Comparison of ENCODE assay signal across 26 mouse cellular contexts in genomic region chr14:120134346-120135008, GRCm38 (mm10).
A peak's percentile ranks its signal among the peaks of the same experiment; 100 is the strongest.
DNase-seq lines count a peak whose midpoint lies in the region; ATAC-seq and TF ChIP-seq lines count a peak whose summit lies in the region.
"Had no signal": no experiment of that assay in that cellular context is flagged by ENCODE, and none has a peak within 500 bp of the region (broad histone marks: within the 10 kb centered on the region; RNA-seq: fewer than 3 reads in every experiment).

No protein-coding gene starts in this region.

- no peak overlapping the region for H3K9ac ChIP-seq in midbrain, embryonic 11.5 days (ENCODE audit: low read length)
- no peak overlapping the region for H3K9ac ChIP-seq in midbrain, embryonic 16.5 days (ENCODE audit: low read depth, low read length)
- H3K9ac ChIP-seq: embryonic facial prominence, embryonic 13.5 days; forebrain, embryonic 13.5 days; heart, embryonic 13.5 days; hindbrain, embryonic 14.5 days had no signal

- TF ChIP-seq CTCF in kidney, adult 2 months (conservative IDR thresholded peaks at IDR 0.05; ENCODE audit: insufficient read depth, insufficient read length, low read depth, low read length): no peak

- DNase-seq in gastrocnemius, postnatal 4 days (ENCODE audit: low spot score in 2 of 2): peak; percentile 6 to 8
- no peak for DNase-seq in gastrocnemius, postnatal 25 days
- peak; percentile 37 for DNase-seq in layer of hippocampus, adult 9-10 months (ENCODE audit: low spot score)
- DNase-seq in layer of hippocampus, adult 11-12 months (ENCODE audit: low spot score): no peak
- DNase-seq in midbrain, embryonic 11.5 days (ENCODE audit: low spot score, missing footprints): peak; percentile 73
- peak; percentile 12 for DNase-seq in limb, embryonic 10.5 days (ENCODE audit: low spot score)
- no peak for DNase-seq in kidney, adult 2 months
- DNase-seq: adrenal gland, adult 2 months; cerebellum, adult 11-12 months; gastrocnemius, adult 2 months; heart, postnatal 36 days; kidney, adult 9 months; kidney, postnatal 14 days; left cerebral cortex, postnatal 4 days; liver; thymus, postnatal 14 days had no signal

- H3K9me3 ChIP-seq in midbrain, embryonic 11.5 days (ENCODE audit: control insufficient read depth, low read length): no peaks in the 10 kb centered on the region
- no peaks in the 10 kb centered on the region for H3K9me3 ChIP-seq in midbrain, embryonic 16.5 days (replicated peaks; ENCODE audit: control insufficient read depth, low read length, poor library complexity, severe bottlenecking)
- H3K9me3 ChIP-seq in limb, embryonic 10.5 days (replicated peaks): no peaks in the 10 kb centered on the region
- H3K9me3 ChIP-seq: embryonic facial prominence, embryonic 13.5 days; forebrain, embryonic 13.5 days; heart, embryonic 13.5 days had no signal

- H3K27me3 ChIP-seq in midbrain, embryonic 11.5 days (ENCODE audit: control insufficient read depth, insufficient read depth, low read length): no peaks in the 10 kb centered on the region; the same call in 1 of the 2 replicates
- no peaks in the 10 kb centered on the region for H3K27me3 ChIP-seq in midbrain, embryonic 16.5 days (ENCODE audit: control insufficient read depth, insufficient read depth, low read depth, low read length)
- no peaks in the 10 kb centered on the region for H3K27me3 ChIP-seq in limb, embryonic 10.5 days (ENCODE audit: low read depth, poor library complexity, severe bottlenecking)
- H3K27me3 ChIP-seq in kidney, adult 2 months (replicated peaks; ENCODE audit: control insufficient read depth, insufficient read depth, low read length): no peaks in the 10 kb centered on the region
- H3K27me3 ChIP-seq: embryonic facial prominence, embryonic 13.5 days; forebrain, embryonic 13.5 days; heart, embryonic 13.5 days had no signal

- peaks cover under 1% of the 10 kb centered on the region; the same call in 1 of the 2 replicates for H3K4me1 ChIP-seq in midbrain, embryonic 11.5 days (ENCODE audit: control insufficient read depth, insufficient read depth, low read length)
- H3K4me1 ChIP-seq in midbrain, embryonic 16.5 days (ENCODE audit: control insufficient read depth, insufficient read depth, low read length): peaks cover 5% of the 10 kb centered on the region; the same call in 1 of the 2 replicates
- peaks cover 13% of the 10 kb centered on the region for H3K4me1 ChIP-seq in limb, embryonic 10.5 days
- no peaks in the 10 kb centered on the region for H3K4me1 ChIP-seq in kidney, adult 2 months (ENCODE audit: control insufficient read depth, insufficient read depth, low read length)
- H3K4me1 ChIP-seq: forebrain, embryonic 13.5 days had no signal

- 84% methylated on average over 6 of the region's 6 CpGs for WGBS in midbrain, embryonic 11.5 days
- WGBS in midbrain, embryonic 16.5 days: 86% methylated on average over 6 of the region's 6 CpGs
- 85% methylated on average over 6 of the region's 6 CpGs for WGBS in limb, embryonic 10.5 days
- WGBS in kidney, adult 2 months: 92% methylated on average over 6 of the region's 6 CpGs

- H3K4me3 ChIP-seq in midbrain, embryonic 11.5 days (ENCODE audit: low read depth, low read length): no peak overlapping the region
- H3K4me3 ChIP-seq in midbrain, embryonic 16.5 days (ENCODE audit: low read depth, low read length): no peak overlapping the region
- H3K4me3 ChIP-seq in limb, embryonic 10.5 days: no peak overlapping the region
- no peak overlapping the region for H3K4me3 ChIP-seq in kidney, adult 2 months (ENCODE audit: insufficient read depth, low read depth, low read length)
- H3K4me3 ChIP-seq: embryonic facial prominence, embryonic 13.5 days; erythroblast, embryonic 14.5 days; forebrain, embryonic 13.5 days; gastrocnemius, adult 2 months; heart, embryonic 13.5 days had no signal

- no peak for TF ChIP-seq POLR2A in kidney, adult 2 months (IDR thresholded peaks at IDR 0.05; ENCODE audit: low read depth, low read length)

- no peak overlapping the region for H3K4me2 ChIP-seq in midbrain, embryonic 11.5 days
- H3K4me2 ChIP-seq in midbrain, embryonic 16.5 days (ENCODE audit: low read length): no peak overlapping the region
- H3K4me2 ChIP-seq: embryonic facial prominence, embryonic 13.5 days; forebrain, embryonic 13.5 days; heart, embryonic 13.5 days; hindbrain, embryonic 14.5 days had no signal

- ATAC-seq in midbrain, embryonic 11.5 days (ENCODE audit: low FRiP score): no peak
- no peak for ATAC-seq in midbrain, embryonic 16.5 days
- ATAC-seq: forebrain, embryonic 13.5 days; inflammation-experienced regulatory T-cells, adult 6 months; lung, postnatal 0 days had no signal

- H3K27ac ChIP-seq in midbrain, embryonic 11.5 days (ENCODE audit: low read depth, low read length): no peak overlapping the region
- no peak overlapping the region for H3K27ac ChIP-seq in midbrain, embryonic 16.5 days (ENCODE audit: low read length)
- no peak overlapping the region for H3K27ac ChIP-seq in limb, embryonic 10.5 days
- H3K27ac ChIP-seq in kidney, adult 2 months (ENCODE audit: insufficient read depth, low read depth, low read length): no peak overlapping the region
- H3K27ac ChIP-seq: embryonic facial prominence, embryonic 13.5 days; forebrain, embryonic 13.5 days; gastrocnemius, adult 2 months; heart, embryonic 13.5 days; hindbrain, embryonic 14.5 days; macrophage; stomach, postnatal 0 days had no signal

- no peaks in the 10 kb centered on the region for H3K36me3 ChIP-seq in midbrain, embryonic 11.5 days (ENCODE audit: control insufficient read depth, insufficient read depth, low read length)
- no peaks in the 10 kb centered on the region for H3K36me3 ChIP-seq in midbrain, embryonic 16.5 days (ENCODE audit: control insufficient read depth, insufficient read depth, low read length)
- no peaks in the 10 kb centered on the region for H3K36me3 ChIP-seq in limb, embryonic 10.5 days
- no peaks in the 10 kb centered on the region for H3K36me3 ChIP-seq in kidney, adult 2 months (ENCODE audit: control insufficient read depth, insufficient read depth, low read length)
- H3K36me3 ChIP-seq: embryonic facial prominence, embryonic 13.5 days; heart, embryonic 13.5 days had no signal

Comparison
In these comparisons a context has a peak if more than half of its experiments do, and no peak if none do; other contexts are left out.
1. DNase-seq: peak in gastrocnemius, postnatal 4 days (2 of 2), layer of hippocampus, adult 9-10 months (single experiment), midbrain, embryonic 11.5 days (single experiment) and limb, embryonic 10.5 days (single experiment); none in gastrocnemius, postnatal 25 days (single experiment), layer of hippocampus, adult 11-12 months (single experiment) and kidney, adult 2 months (single experiment).